Mouse (Mus musculus) ES-E14 (cell line): Measurements from ENCODE around the gene BC004004. TPM values are rescaled to one million over a fixed set of nuclear protein-coding genes. Genes with fewer than 3 reads are reported as not detected.

Experiments used
- DNase-seq: peaks from one replicate; pipeline ENCODE4 v3.0.0-alpha.2; 2013; ENCODE audit warnings: low read depth, low spot score
- H3K27ac ChIP-seq: 2 replicates; pipeline ENCODE4 v1.5.1; 2012; ENCODE audit warnings: low read depth, mild to moderate bottlenecking, low read length, moderate library complexity, mixed read lengths; ENCODE audit not compliant: poor library complexity, insufficient read depth, severe bottlenecking
- H3K36me3 ChIP-seq: 2 replicates; pipeline ENCODE4 v1.6.1; 2012; ENCODE audit warnings: mild to moderate bottlenecking, low read length, moderate library complexity, mixed read lengths; ENCODE audit not compliant: control insufficient read depth, poor library complexity, insufficient read depth, severe bottlenecking
- H3K4me1 ChIP-seq, 2 experiments: fragments of 150-350 bp in 1 of 2; sonication (generic) in 1 of 2; 2 replicates each; pipeline ENCODE4 v1.6.1; 2012; ENCODE audit warnings: low read length in 2 of 2, mild to moderate bottlenecking in 1 of 2, mixed read lengths in 1 of 2; ENCODE audit not compliant: control insufficient read depth in 2 of 2, insufficient read depth in 2 of 2, poor library complexity in 1 of 2
- H3K4me3 ChIP-seq, 2 experiments: fragments of 150-350 bp in 1 of 2; sonication (generic) in 1 of 2; 2 replicates each; pipeline ENCODE4 v1.5.1; 2012; ENCODE audit warnings: low read length in 2 of 2, low read depth in 1 of 2, mild to moderate bottlenecking in 1 of 2, mixed read lengths in 1 of 2; ENCODE audit not compliant: insufficient read depth in 1 of 2, poor library complexity in 1 of 2, severe bottlenecking in 1 of 2
- H3K9ac ChIP-seq: 2 replicates; pipeline ENCODE4 v1.6.1; 2012; ENCODE audit warnings: low read depth, mild to moderate bottlenecking, low read length, mixed read lengths; ENCODE audit not compliant: poor library complexity, insufficient read depth, severe bottlenecking
- H3K9me3 ChIP-seq: fragments of 150-350 bp; sonication (generic); 2 replicates; pipeline ENCODE4 v1.6.1; 2012; ENCODE audit warnings: low read depth, mild to moderate bottlenecking, low read length; ENCODE audit not compliant: control insufficient read depth, insufficient read depth
- CHD2 ChIP-seq: IDR thresholded peaks from 2 replicates; pipeline ENCODE4 v1.6.1; 2014; ENCODE audit warnings: mild to moderate bottlenecking, low read depth, low read length, inconsistent platforms
- HCFC1 ChIP-seq: IDR thresholded peaks from 2 replicates; pipeline ENCODE4 v1.6.1; 2012; ENCODE audit warnings: low read length, inconsistent platforms, borderline replicate concordance; ENCODE audit not compliant: insufficient read depth
- MAFK ChIP-seq: IDR thresholded peaks from 2 replicates; pipeline ENCODE4 v1.6.1; 2014; ENCODE audit warnings: mild to moderate bottlenecking, low read depth, low read length, inconsistent platforms; ENCODE audit not compliant: insufficient read depth
- ZC3H11A ChIP-seq: IDR thresholded peaks from 2 replicates; pipeline ENCODE4 v1.6.1; 2012; ENCODE audit warnings: low read depth, mild to moderate bottlenecking, inconsistent platforms, low read length, borderline replicate concordance
- ZNF384 ChIP-seq: IDR thresholded peaks from 2 replicates; pipeline ENCODE4 v1.6.1; 2012; ENCODE audit warnings: low read depth, low read length, inconsistent platforms
- in situ Hi-C, 2 experiments: fragments of 600-800 bp; cut with MboI; formaldehyde crosslinking; loops; one replicate each; pipeline ENCODE4 v1.15.1; 2025; ENCODE audit warnings: low sequenced_read_pairs in 2 of 2, inconsistent platforms in 1 of 2; ENCODE audit not compliant: unreplicated experiment in 2 of 2
- total RNA-seq: library from RNA; depleted of rRNA; stranded (reverse); fragments of 300-350 nt; gene quantifications from 2 replicates; pipeline ENCODE4 v1.2.3, GENCODE M21; 2012; rRNA removed

BC004004 gene
- total RNA-seq, 1 experiment, result 50.9 TPM

DNA sequence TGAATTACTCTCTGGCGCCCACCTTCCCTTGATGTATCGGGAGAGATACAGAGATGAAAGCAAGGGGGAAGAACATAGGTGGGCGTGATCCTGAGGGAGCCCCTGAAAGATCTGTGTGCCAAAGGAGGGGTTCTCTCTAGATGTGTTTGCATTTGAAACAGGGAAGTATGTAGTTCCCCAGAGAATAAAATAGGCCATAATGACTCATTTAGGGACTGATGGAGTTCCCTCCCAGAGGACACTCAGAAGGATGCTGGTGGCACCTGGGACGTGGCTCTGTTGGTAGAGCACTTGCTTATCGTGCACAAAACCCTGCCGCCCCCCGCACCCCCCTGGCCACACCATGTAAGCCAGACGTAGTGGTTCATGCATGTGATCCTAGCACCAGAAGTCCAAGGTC is 94.5 kb downstream of the BC004004 start:
- DNase-seq, result no peak
- Histone ChIP-seq H3K4me1 (peaks cover 0 to 12% of the 10 kb centered on the region in 2 experiments; a peak in 1 of 4 replicates), H3K36me3 (no peaks in the 10 kb centered on the region), H3K27ac (no peak overlapping the region), H3K9me3 (no peaks in the 10 kb centered on the region), H3K4me3 (no peak overlapping the region), H3K9ac (no peak overlapping the region)
- TF ChIP-seq ZC3H11A (no peak), CHD2 (no peak), MAFK (no peak), HCFC1 (no peak), ZNF384 (no peak)
- in situ Hi-C loops, result no loop called here

Other genes starting within 250 kb of the BC004004 start
- 317 and 391 TPM in 2 replicates for gene Srsf3, start 236.2 kb upstream of the BC004004 start, total RNA-seq
- 17.8 and 32.3 TPM in 2 replicates for gene Cdkn1a, start 177.8 kb upstream of the BC004004 start, total RNA-seq
- gene Rab44, start 154.6 kb upstream of the BC004004 start, total RNA-seq, result 0.31 and 0.85 TPM in 2 replicates
- gene Cpne5, start 30.6 kb upstream of the BC004004 start, total RNA-seq, result 5.1 and 5.8 TPM in 2 replicates
- gene Ppil1, start 4.6 kb upstream of the BC004004 start, total RNA-seq, result 134 and 157 TPM in 2 replicates
- 0.37 and 0.71 TPM in 2 replicates for gene Pi16, start 48.9 kb downstream of the BC004004 start, total RNA-seq
- 187 and 217 TPM in 2 replicates for gene Mtch1, start 79.1 kb downstream of the BC004004 start, total RNA-seq
- 1.9 and 3.8 TPM in 2 replicates for gene Fgd2, start 92.1 kb downstream of the BC004004 start, total RNA-seq
- gene Pim1, start 222.0 kb downstream of the BC004004 start, total RNA-seq, result 75.3 and 82.0 TPM in 2 replicates